Mouse (Mus musculus): Measurements from ENCODE around the gene Phf1. TPM values are rescaled to one million over a fixed set of nuclear protein-coding genes. Genes with fewer than 3 reads are reported as not detected.

Gene Phf1
- polyA plus RNA-seq, 1 experiment from 2014 or later = 17.4 TPM

DNA sequence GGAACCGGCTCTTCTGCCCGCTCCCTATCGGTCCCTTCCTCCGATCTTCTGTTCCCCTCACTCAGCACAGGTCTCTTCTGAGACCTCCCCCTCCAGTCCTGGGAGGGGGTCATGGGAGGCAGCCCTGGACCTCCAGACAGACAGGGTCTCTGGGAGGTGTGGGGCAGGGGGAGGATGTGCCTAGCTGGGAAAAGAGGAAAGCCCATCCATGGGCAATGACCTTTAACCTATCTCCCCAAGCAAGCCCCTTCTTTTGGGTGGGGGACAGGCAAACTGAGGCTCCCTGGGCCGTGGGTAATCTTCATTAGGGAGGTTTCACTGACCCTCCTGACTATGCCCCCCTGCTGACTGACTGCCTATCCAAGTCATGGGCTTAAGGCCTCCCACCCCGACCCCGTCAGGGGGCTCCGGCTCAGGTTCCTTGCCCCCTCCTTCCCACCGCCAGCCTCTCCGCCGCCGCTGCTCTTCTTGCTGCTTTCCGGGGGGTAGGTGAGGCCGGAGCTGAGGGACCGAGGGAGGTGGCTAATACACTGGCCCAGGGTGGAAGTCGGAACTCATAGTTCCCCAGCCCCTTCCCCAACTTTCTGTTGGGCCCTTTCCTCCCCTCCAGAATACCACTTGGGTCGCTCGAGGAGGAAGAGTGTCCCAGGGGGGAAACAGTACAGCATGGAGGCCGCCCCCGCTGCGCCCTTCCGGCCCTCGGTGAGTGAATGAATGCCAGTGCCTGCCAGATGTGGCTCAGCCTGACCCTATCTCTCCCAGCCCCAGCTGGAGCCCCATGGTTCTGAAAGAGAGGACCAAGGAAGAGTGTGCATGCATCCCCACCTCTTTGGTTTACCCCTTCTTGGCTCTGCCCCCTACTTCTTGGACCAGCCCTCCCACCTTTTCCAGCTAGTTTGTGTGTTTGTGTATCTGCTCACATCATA, 19.4 kb downstream of the Phf1 start:
- H3K4me1 ChIP-seq = peaks cover 60% of the 10 kb centered on the region
- peak overlapping the region; percentile 39 for H3K4me3 ChIP-seq (replicated peaks)
- WGBS = 8% methylated on average over 23 of the region's 23 CpGs
- no peak for ATAC-seq (ENCODE audit: insufficient number of reproducible peaks, low FRiP score, low TSS enrichment, low read depth)
- peaks cover 21% of the 10 kb centered on the region for H3K36me3 ChIP-seq
- peak overlapping the region; percentile 59 for H3K4me2 ChIP-seq (replicated peaks)
- no peak overlapping the region for H3K27ac ChIP-seq (replicated peaks)
- no peaks in the 10 kb centered on the region for H3K9me3 ChIP-seq (replicated peaks)
- no peaks in the 10 kb centered on the region for H3K27me3 ChIP-seq
- peak overlapping the region; percentile 21 for H3K9ac ChIP-seq

DNA sequence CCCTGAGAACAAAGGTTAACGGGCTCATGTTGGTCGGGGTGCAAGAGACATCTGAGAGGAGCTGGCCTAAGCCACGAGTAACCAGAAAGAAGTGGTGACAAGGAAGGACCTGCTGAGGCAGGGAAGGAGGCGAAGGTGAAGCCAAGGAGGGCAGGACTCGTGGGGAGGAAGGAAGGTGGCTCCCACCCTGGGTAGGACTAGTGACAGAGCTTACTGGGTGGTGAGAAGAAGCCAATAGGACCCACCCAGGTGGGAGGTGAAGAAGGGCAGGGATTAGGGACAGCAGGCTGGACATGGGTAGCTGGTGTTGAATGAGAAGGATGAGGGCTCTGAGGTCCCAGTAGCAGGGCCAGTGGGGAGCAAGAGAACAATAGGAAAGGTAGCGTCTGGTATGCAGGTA, 20.3 kb downstream of the Phf1 start:
- H3K9ac ChIP-seq = no peak overlapping the region
- no peak overlapping the region for H3K27ac ChIP-seq (replicated peaks)
- peaks cover 53% of the 10 kb centered on the region for H3K4me1 ChIP-seq
- ATAC-seq (ENCODE audit: insufficient number of reproducible peaks, low FRiP score, low TSS enrichment, low read depth) = no peak
- H3K4me3 ChIP-seq (replicated peaks) = no peak overlapping the region
- H3K36me3 ChIP-seq = peaks cover 31% of the 10 kb centered on the region
- peak overlapping the region; percentile 59; the same call in 1 of the 2 replicates for H3K4me2 ChIP-seq (replicated peaks)
- no peaks in the 10 kb centered on the region for H3K9me3 ChIP-seq (replicated peaks)
- H3K27me3 ChIP-seq = no peaks in the 10 kb centered on the region
- WGBS = 31% methylated on average over 6 of the region's 6 CpGs

DNA sequence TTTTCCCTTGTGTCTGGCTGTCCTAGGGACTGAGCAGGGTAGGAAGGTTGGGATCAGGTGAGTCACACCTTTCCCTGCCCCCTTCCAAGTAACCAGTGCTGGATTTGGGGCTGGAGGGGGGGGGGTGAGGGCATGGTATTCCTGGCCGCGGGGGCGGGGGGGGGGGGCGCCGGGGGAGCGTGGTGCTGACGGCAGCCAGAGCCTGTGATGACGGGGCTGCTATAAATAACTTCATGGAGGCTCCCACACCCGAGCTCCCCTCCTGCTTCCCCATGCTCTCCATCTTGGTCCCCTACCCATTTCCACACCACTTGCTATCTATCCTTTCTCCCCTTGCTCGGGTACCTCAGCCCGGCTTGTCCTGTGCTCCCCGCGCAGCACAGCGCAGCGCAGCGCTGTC, 20.9 kb downstream of the Phf1 start:
- peak overlapping the region; percentile 9 for H3K4me2 ChIP-seq (replicated peaks)
- no peaks in the 10 kb centered on the region for H3K27me3 ChIP-seq
- no peak for ATAC-seq (ENCODE audit: insufficient number of reproducible peaks, low FRiP score, low TSS enrichment, low read depth)
- H3K9me3 ChIP-seq (replicated peaks) = no peaks in the 10 kb centered on the region
- 0 out of 2 replicates have a peak overlapping the region, but pooled peaks have one; percentile 28 for H3K27ac ChIP-seq (replicated peaks)
- H3K4me1 ChIP-seq = peaks cover 51% of the 10 kb centered on the region
- no peak overlapping the region for H3K9ac ChIP-seq
- H3K4me3 ChIP-seq (replicated peaks) = no peak overlapping the region
- WGBS = 22% methylated on average over 16 of the region's 16 CpGs
- H3K36me3 ChIP-seq = peaks cover 36% of the 10 kb centered on the region

DNA sequence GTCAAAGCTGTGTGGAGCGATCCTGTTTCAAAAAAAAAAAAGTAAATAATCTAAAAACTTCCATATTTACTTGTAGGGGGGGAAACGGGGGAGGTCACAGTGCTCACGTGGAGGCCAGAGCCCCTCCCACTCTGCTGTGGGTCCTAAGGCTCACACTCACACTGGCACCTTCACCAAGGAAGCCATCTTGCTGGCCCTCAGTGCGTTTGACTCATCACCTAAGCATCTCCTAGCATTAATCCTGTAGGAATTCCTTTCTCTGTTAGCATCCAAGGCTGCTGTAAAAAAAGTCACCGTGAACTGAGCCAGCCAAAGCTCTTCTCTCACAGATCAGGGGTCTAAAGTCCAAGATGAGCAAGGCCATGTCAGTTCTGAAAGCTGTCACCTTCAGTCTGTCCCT, 23.5 kb downstream of the Phf1 start:
- WGBS = 73% methylated on average over 5 of the region's 5 CpGs
- H3K4me2 ChIP-seq (replicated peaks) = no peak overlapping the region
- H3K4me1 ChIP-seq = peaks cover 27% of the 10 kb centered on the region
- no peak overlapping the region for H3K27ac ChIP-seq (replicated peaks)
- H3K36me3 ChIP-seq = peaks cover 60% of the 10 kb centered on the region
- H3K9me3 ChIP-seq (replicated peaks) = no peaks in the 10 kb centered on the region
- H3K4me3 ChIP-seq (replicated peaks) = no peak overlapping the region
- no peak overlapping the region for H3K9ac ChIP-seq
- no peak for ATAC-seq (ENCODE audit: insufficient number of reproducible peaks, low FRiP score, low TSS enrichment, low read depth)
- no peaks in the 10 kb centered on the region for H3K27me3 ChIP-seq

DNA sequence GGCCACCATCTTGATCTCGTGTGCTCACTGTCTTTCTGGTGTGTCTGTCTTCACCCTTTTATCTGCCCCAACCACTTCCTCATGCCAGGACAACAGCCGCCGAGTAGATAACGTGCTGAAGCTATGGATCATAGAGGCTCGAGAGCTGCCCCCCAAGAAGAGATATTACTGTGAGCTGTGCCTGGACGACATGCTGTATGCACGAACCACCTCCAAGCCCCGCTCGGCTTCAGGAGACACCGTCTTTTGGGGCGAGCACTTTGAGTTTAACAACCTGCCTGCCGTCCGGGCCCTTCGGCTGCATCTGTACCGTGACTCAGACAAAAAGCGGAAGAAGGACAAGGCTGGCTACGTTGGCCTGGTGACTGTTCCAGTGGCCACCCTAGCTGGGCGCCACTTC, 24.0 kb downstream of the Phf1 start:
- Histone ChIP-seq H3K27me3 (no peaks in the 10 kb centered on the region), H3K4me3 (replicated peaks) (no peak overlapping the region), H3K9me3 (replicated peaks) (no peaks in the 10 kb centered on the region), H3K36me3 (peaks cover 66% of the 10 kb centered on the region), H3K27ac (replicated peaks) (no peak overlapping the region), H3K4me2 (replicated peaks) (no peak overlapping the region), H3K9ac (no peak overlapping the region), H3K4me1 (peaks cover 21% of the 10 kb centered on the region)
- ATAC-seq (ENCODE audit: insufficient number of reproducible peaks, low FRiP score, low TSS enrichment, low read depth) = no peak
- WGBS = 90% methylated on average over 18 of the region's 18 CpGs

DNA sequence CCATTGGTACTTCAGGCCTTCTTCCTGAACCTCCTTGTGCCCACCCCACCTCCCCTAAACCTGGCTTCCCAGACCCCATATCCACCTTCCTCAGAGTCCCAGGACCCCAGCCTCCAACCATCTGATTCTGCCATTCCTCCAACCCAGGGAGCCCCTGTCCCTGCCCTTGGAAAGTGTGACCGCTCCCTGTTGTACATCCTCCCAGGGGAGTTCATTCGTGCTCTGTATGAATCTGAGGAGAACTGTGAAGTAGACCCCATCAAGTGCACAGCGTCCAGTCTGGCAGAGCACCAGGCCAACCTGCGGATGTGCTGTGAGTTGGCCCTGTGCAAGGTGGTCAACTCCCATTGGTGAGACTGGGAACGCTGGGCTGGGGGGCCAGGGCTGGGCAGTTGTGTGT, 25.0 kb downstream of the Phf1 start:
- Histone ChIP-seq H3K4me2 (replicated peaks) (no peak overlapping the region), H3K27me3 (no peaks in the 10 kb centered on the region), H3K9me3 (replicated peaks) (no peaks in the 10 kb centered on the region), H3K27ac (replicated peaks) (no peak overlapping the region), H3K4me1 (peaks cover 11% of the 10 kb centered on the region), H3K36me3 (peaks cover 76% of the 10 kb centered on the region), H3K9ac (no peak overlapping the region), H3K4me3 (replicated peaks) (no peak overlapping the region)
- no peak for ATAC-seq (ENCODE audit: insufficient number of reproducible peaks, low FRiP score, low TSS enrichment, low read depth)
- 93% methylated on average over 5 of the region's 5 CpGs for WGBS

DNA sequence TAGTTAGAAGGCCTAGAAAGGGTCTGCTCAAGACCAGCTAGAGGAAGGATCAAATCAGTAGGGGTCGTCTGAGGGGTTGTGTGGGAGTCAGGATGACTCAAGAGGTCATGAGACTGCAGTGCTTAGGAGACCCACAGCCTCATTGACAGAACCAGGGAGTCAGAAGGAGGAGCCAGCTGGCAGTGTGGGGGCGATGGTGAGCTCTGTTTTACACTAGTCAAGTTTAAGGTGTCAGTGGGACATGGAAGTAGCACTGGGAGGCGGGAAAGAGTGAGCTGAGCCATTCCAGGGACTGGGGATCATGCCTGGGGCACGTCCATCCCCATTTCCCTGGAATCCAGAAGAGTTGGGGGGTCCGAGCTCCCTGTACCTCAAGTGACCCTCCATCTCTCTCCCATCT, 26.0 kb downstream of the Phf1 start:
- Histone ChIP-seq H3K27ac (replicated peaks) (no peak overlapping the region), H3K27me3 (no peaks in the 10 kb centered on the region), H3K4me1 (peaks cover 1% of the 10 kb centered on the region), H3K9me3 (replicated peaks) (no peaks in the 10 kb centered on the region), H3K4me3 (replicated peaks) (no peak overlapping the region), H3K9ac (no peak overlapping the region), H3K4me2 (replicated peaks) (no peak overlapping the region), H3K36me3 (peaks cover 82% of the 10 kb centered on the region)
- 58% methylated on average over 5 of the region's 5 CpGs for WGBS
- ATAC-seq (ENCODE audit: insufficient number of reproducible peaks, low FRiP score, low TSS enrichment, low read depth) = no peak

DNA sequence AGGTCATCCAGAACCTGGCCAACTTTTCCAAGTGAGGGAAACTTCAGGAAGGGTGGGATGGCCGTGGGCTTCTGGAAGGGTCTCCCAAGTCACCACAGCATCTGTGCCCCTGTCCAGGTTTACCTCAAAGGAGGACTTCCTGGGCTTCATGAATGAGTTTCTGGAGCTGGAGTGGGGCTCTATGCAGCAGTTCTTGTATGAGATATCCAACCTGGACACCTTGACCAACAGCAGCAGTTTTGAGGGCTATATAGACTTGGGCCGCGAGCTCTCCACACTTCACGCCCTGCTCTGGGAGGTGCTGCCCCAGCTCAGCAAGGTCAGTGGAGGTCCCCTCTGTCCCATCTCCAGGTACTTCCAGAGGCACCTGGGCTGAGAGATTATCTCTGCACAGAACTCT, 27.0 kb downstream of the Phf1 start:
- peaks cover 90% of the 10 kb centered on the region for H3K36me3 ChIP-seq
- no peak overlapping the region for H3K4me3 ChIP-seq (replicated peaks)
- no peak for ATAC-seq (ENCODE audit: insufficient number of reproducible peaks, low FRiP score, low TSS enrichment, low read depth)
- H3K9me3 ChIP-seq (replicated peaks) = no peaks in the 10 kb centered on the region
- H3K4me2 ChIP-seq (replicated peaks) = no peak overlapping the region
- no peak overlapping the region for H3K27ac ChIP-seq (replicated peaks)
- 90% methylated on average over 4 of the region's 4 CpGs for WGBS
- H3K27me3 ChIP-seq = no peaks in the 10 kb centered on the region
- H3K4me1 ChIP-seq = no peaks in the 10 kb centered on the region
- no peak overlapping the region for H3K9ac ChIP-seq

DNA sequence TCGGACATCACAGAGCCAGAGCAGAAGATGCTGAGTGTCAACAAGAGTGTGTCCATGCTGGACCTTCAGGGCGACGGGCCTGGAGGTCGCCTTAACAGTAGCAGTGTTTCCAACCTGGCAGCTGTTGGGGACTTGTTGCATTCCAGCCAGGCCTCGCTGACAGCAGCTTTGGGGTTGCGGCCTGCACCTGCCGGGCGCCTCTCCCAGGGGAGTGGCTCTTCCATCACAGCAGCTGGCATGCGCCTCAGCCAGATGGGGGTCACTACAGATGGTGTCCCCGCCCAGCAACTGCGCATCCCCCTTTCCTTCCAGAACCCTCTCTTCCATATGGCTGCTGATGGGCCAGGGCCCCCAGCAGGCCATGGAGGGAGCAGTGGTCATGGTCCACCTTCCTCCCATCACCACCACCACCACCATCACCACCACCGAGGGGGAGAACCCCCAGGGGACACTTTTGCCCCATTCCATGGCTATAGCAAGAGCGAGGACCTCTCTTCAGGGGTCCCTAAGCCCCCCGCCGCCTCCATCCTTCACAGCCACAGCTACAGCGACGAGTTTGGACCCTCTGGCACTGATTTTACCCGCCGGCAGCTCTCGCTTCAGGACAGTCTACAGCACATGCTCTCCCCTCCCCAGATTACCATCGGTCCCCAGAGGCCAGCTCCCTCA, 28.9 kb downstream of the Phf1 start:
- H3K4me3 ChIP-seq (replicated peaks) = no peak overlapping the region
- H3K9ac ChIP-seq = no peak overlapping the region
- 86% methylated on average over 21 of the region's 21 CpGs for WGBS
- H3K27ac ChIP-seq (replicated peaks) = no peak overlapping the region
- 0 out of 2 replicates have a peak, but pooled peaks have one; percentile 5 for ATAC-seq (ENCODE audit: insufficient number of reproducible peaks, low FRiP score, low TSS enrichment, low read depth)
- no peaks in the 10 kb centered on the region for H3K9me3 ChIP-seq (replicated peaks)
- H3K36me3 ChIP-seq = peaks cover 92% of the 10 kb centered on the region
- H3K4me1 ChIP-seq = no peaks in the 10 kb centered on the region
- no peak overlapping the region for H3K4me2 ChIP-seq (replicated peaks)
- H3K27me3 ChIP-seq = no peaks in the 10 kb centered on the region

DNA sequence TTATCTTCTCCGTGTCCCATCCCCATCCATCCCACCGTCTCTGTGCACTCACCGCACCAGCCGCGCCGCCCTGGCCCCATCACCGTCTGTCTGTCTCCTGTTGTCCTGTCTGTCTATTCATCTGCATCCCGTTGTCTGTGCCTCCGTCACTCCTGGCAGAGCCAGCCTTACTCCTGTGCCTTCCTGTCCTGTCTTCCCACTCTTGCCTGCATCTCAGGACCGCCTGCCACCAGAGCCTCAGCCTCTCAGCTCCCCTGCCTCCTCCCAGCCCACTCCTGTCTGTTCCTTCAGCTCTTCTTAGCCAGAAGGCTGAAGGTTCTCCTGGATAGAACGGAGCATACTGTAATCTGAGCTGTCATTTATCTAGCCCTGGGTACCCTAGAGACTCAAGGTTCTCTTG, 34.1 kb downstream of the Phf1 start:
- Histone ChIP-seq H3K4me1 (peaks cover 15% of the 10 kb centered on the region), H3K27me3 (no peaks in the 10 kb centered on the region), H3K36me3 (peaks cover 69% of the 10 kb centered on the region), H3K4me2 (replicated peaks) (no peak overlapping the region), H3K4me3 (replicated peaks) (no peak overlapping the region), H3K9ac (no peak overlapping the region), H3K9me3 (replicated peaks) (no peaks in the 10 kb centered on the region), H3K27ac (replicated peaks) (no peak overlapping the region)
- ATAC-seq (ENCODE audit: insufficient number of reproducible peaks, low FRiP score, low TSS enrichment, low read depth) = no peak
- WGBS = 87% methylated on average over 11 of the region's 11 CpGs

DNA sequence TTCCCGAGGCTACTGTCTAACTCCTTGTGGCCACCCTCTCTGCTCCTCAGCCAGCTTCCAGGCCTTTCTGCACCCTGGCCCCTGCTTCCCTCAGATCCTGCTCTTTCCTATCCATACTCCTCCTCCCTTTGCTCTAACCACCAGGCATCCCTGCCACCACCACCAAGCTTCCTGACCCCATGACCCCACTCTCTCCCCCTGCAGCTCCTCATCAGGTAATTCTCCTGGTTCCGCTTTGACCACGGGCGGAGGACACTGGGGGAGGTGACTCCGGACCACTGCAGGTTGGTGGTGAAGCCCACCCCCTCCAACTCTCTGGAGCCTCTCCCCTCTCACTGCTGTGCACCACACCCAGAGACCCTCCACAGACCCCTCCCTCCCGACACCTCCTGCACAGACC, 34.6 kb downstream of the Phf1 start:
- no peak overlapping the region for H3K27ac ChIP-seq (replicated peaks)
- no peaks in the 10 kb centered on the region for H3K9me3 ChIP-seq (replicated peaks)
- ATAC-seq (ENCODE audit: insufficient number of reproducible peaks, low FRiP score, low TSS enrichment, low read depth) = no peak
- no peak overlapping the region for H3K4me2 ChIP-seq (replicated peaks)
- WGBS = 83% methylated on average over 6 of the region's 6 CpGs
- H3K27me3 ChIP-seq = no peaks in the 10 kb centered on the region
- H3K4me3 ChIP-seq (replicated peaks) = no peak overlapping the region
- H3K9ac ChIP-seq = no peak overlapping the region
- H3K4me1 ChIP-seq = peaks cover 19% of the 10 kb centered on the region
- H3K36me3 ChIP-seq = peaks cover 65% of the 10 kb centered on the region
